Mouse (Mus musculus) C2C12 (cell line): ENCODE measurements at regions not wholly inside any gene's neighbourhood (a gene's known extent, or its start where the extent isn't known, plus 50 kb on each side); places are given as distances from the start of the nearest gene placed in this dataset.

Source experiments
- CEBPB ChIP-seq: IDR thresholded peaks from one replicate; pipeline ENCODE4 v1.6.1; 2011; ENCODE audit warnings: low read depth, mild to moderate bottlenecking, control low read depth, moderate library complexity
- CTCF ChIP-seq: IDR thresholded peaks from one replicate; pipeline ENCODE4 v1.5.1; 2011; ENCODE audit not compliant: control insufficient read depth, insufficient read depth, insufficient read length
- FOSL1 ChIP-seq: IDR thresholded peaks from one replicate; pipeline ENCODE4 v1.8.0; 2011; ENCODE audit warnings: mild to moderate bottlenecking, low read length; ENCODE audit not compliant: poor library complexity, insufficient read depth, severe bottlenecking
- MAX ChIP-seq: IDR thresholded peaks from one replicate; pipeline ENCODE4 v1.6.1; 2011; ENCODE audit warnings: mild to moderate bottlenecking, control low read depth
- MYOD1 ChIP-seq: IDR thresholded peaks from one replicate; pipeline ENCODE4 v1.6.1; 2011; ENCODE audit warnings: low read depth; ENCODE audit not compliant: control insufficient read depth, insufficient read length
- MYOG ChIP-seq: IDR thresholded peaks from one replicate; pipeline ENCODE4 v1.6.1; 2011; ENCODE audit not compliant: control insufficient read depth, insufficient read length; ENCODE audit errors: extremely low read depth
- USF1 ChIP-seq: IDR thresholded peaks from one replicate; pipeline ENCODE4 v1.6.1; 2011; ENCODE audit warnings: low read depth, mild to moderate bottlenecking, control low read depth, moderate library complexity

- TF ChIP-seq USF1 (no peak), CTCF (no peak), MAX (no peak), MYOG (no peak), MYOD1 (no peak), FOSL1 (no peak), CEBPB (no peak)
Measured at GRCm38 (mm10) chr1:145113171-145113570, 337.9 kb upstream of the Rgs18 start.
